In genomic region chr3:133091664-133092273, GRCm38 (mm10) we compare ENCODE assay signal across 8 mouse cellular contexts. TPM values are rescaled to one million over a fixed set of nuclear protein-coding genes. Genes with fewer than 3 reads are reported as not detected.
A peak's percentile ranks its signal among the peaks of the same experiment; 100 is the strongest.
DNase-seq lines count a peak whose midpoint lies in the region; ATAC-seq and TF ChIP-seq lines count a peak whose summit lies in the region.

Gene Ints12, plus strand, starts transcription at chr3:133091840.
Gene Gstcd, minus strand, starts transcription at chr3:133092033.

- peak within 1 kb of the TSS; percentile 86 for H3K4me3 ChIP-seq in embryonic facial prominence, embryonic 13.5 days
- peak within 1 kb of the TSS; percentile 92 for H3K4me3 ChIP-seq in kidney, adult 2 months (ENCODE audit: insufficient read depth, low read depth, low read length)
- H3K4me3 ChIP-seq in limb, embryonic 12.5 days (replicated peaks) = peak within 1 kb of the TSS; percentile 73
- peak within 1 kb of the TSS; percentile 89 for H3K4me3 ChIP-seq in midbrain, embryonic 15.5 days
- H3K4me3 ChIP-seq in spleen, adult 2 months (ENCODE audit: extremely low read depth, insufficient read depth, insufficient read length) = peak within 1 kb of the TSS; percentile 95

- TF ChIP-seq CTCF in kidney, adult 2 months (conservative IDR thresholded peaks at IDR 0.05; ENCODE audit: insufficient read depth, insufficient read length, low read depth, low read length) = no peak
- no peak for TF ChIP-seq CTCF in spleen, adult 2 months (IDR thresholded peaks at IDR 0.05; ENCODE audit: extremely low read depth, insufficient read depth, insufficient read length, insufficient replicate concordance)

- TF ChIP-seq POLR2A in kidney, adult 2 months (IDR thresholded peaks at IDR 0.05; ENCODE audit: low read depth, low read length) = no peak
- peak; percentile 73 for TF ChIP-seq POLR2A in spleen, adult 2 months (IDR thresholded peaks at IDR 0.05; ENCODE audit: low read depth, low read length)

- under 1% methylated on average over 53 of the region's 53 CpGs for WGBS in embryonic facial prominence, embryonic 13.5 days
- 1% methylated on average over 53 of the region's 53 CpGs for WGBS in kidney, adult 2 months
- WGBS in limb, embryonic 12.5 days = under 1% methylated on average over 53 of the region's 53 CpGs
- WGBS in midbrain, embryonic 15.5 days = under 1% methylated on average over 50 of the region's 53 CpGs
- under 1% methylated on average over 51 of the region's 53 CpGs for WGBS in spleen, adult 2 months

- no peaks in the 10 kb centered on the region for H3K27me3 ChIP-seq in embryonic facial prominence, embryonic 13.5 days
- no peaks in the 10 kb centered on the region for H3K27me3 ChIP-seq in kidney, adult 2 months (replicated peaks; ENCODE audit: control insufficient read depth, insufficient read depth, low read length)
- H3K27me3 ChIP-seq in limb, embryonic 12.5 days = no peaks in the 10 kb centered on the region
- H3K27me3 ChIP-seq in midbrain, embryonic 15.5 days (replicated peaks) = no peaks in the 10 kb centered on the region
- H3K27me3 ChIP-seq in spleen, adult 2 months (ENCODE audit: control insufficient read depth, insufficient read depth, low read length) = no peaks in the 10 kb centered on the region

- peak within 1 kb of the TSS; percentile 99 for H3K27ac ChIP-seq in embryonic facial prominence, embryonic 13.5 days
- H3K27ac ChIP-seq in kidney, adult 2 months (ENCODE audit: insufficient read depth, low read depth, low read length) = peak within 1 kb of the TSS; percentile 51
- peak within 1 kb of the TSS; percentile 99 for H3K27ac ChIP-seq in limb, embryonic 12.5 days
- peak within 1 kb of the TSS; percentile 98 for H3K27ac ChIP-seq in midbrain, embryonic 15.5 days
- peak within 1 kb of the TSS; percentile 92 for H3K27ac ChIP-seq in spleen, adult 2 months (ENCODE audit: insufficient read depth, low read length)

- peaks cover 13% of the 10 kb centered on the region for H3K4me1 ChIP-seq in embryonic facial prominence, embryonic 13.5 days
- H3K4me1 ChIP-seq in kidney, adult 2 months (ENCODE audit: control insufficient read depth, insufficient read depth, low read length) = peaks cover 5% of the 10 kb centered on the region; the same call in 1 of the 2 replicates
- peaks cover 20% of the 10 kb centered on the region for H3K4me1 ChIP-seq in limb, embryonic 12.5 days (replicated peaks)
- peaks cover 32% of the 10 kb centered on the region for H3K4me1 ChIP-seq in midbrain, embryonic 15.5 days
- H3K4me1 ChIP-seq in spleen, adult 2 months (ENCODE audit: control insufficient read depth, insufficient read depth, insufficient read length) = peaks cover 3% of the 10 kb centered on the region; the same call in 1 of the 2 replicates

- peak; percentile 91 for DNase-seq in 3134 (ENCODE audit: extremely low read depth, insufficient read length, low spot score)
- DNase-seq in adrenal gland, postnatal 36 days = peak; percentile 91 to 92
- peak; percentile 92 to 94 for DNase-seq in heart, adult 18-20 months
- peak; percentile 95 for DNase-seq in kidney, adult 2 months
- peak; percentile 84 to 91 for DNase-seq in spleen, adult 2 months (ENCODE audit: low read depth in 1 of 2, low spot score in 2 of 2)

- peak within 1 kb of the TSS; percentile 96 for H3K9ac ChIP-seq in embryonic facial prominence, embryonic 13.5 days
- peak within 1 kb of the TSS; percentile 98 for H3K9ac ChIP-seq in limb, embryonic 12.5 days (replicated peaks)
- H3K9ac ChIP-seq in midbrain, embryonic 15.5 days = peak within 1 kb of the TSS; percentile 87

- H3K4me2 ChIP-seq in embryonic facial prominence, embryonic 13.5 days = peak within 1 kb of the TSS; percentile 63
- peak within 1 kb of the TSS; percentile 69 for H3K4me2 ChIP-seq in limb, embryonic 12.5 days
- H3K4me2 ChIP-seq in midbrain, embryonic 15.5 days = peak within 1 kb of the TSS; percentile 62

- no peaks in the 10 kb centered on the region for H3K9me3 ChIP-seq in embryonic facial prominence, embryonic 13.5 days
- no peaks in the 10 kb centered on the region for H3K9me3 ChIP-seq in limb, embryonic 12.5 days
- no peaks in the 10 kb centered on the region for H3K9me3 ChIP-seq in midbrain, embryonic 15.5 days

- peak; percentile 98 for ATAC-seq in embryonic facial prominence, embryonic 13.5 days (ENCODE audit: insufficient number of reproducible peaks, insufficient read depth, low FRiP score, low TSS enrichment, low read depth)
- peak; percentile 97 for ATAC-seq in limb, embryonic 12.5 days (ENCODE audit: insufficient number of reproducible peaks, insufficient read depth, low FRiP score, low TSS enrichment, low read depth)
- peak; percentile 99 for ATAC-seq in midbrain, embryonic 15.5 days (replicated peaks)

- no peaks in the 10 kb centered on the region for H3K36me3 ChIP-seq in embryonic facial prominence, embryonic 13.5 days
- no peaks in the 10 kb centered on the region for H3K36me3 ChIP-seq in kidney, adult 2 months (ENCODE audit: control insufficient read depth, insufficient read depth, low read length)
- 0 out of 2 replicates have a peak, but pooled peaks cover 2% of the 10 kb centered on the region for H3K36me3 ChIP-seq in limb, embryonic 12.5 days
- H3K36me3 ChIP-seq in midbrain, embryonic 15.5 days (replicated peaks) = no peaks in the 10 kb centered on the region
- H3K36me3 ChIP-seq in spleen, adult 2 months (ENCODE audit: control insufficient read depth, insufficient read depth, low read length) = no peaks in the 10 kb centered on the region

RNA-seq across cellular contexts. Expression of gene Ints12, which starts in this region (rescaled TPM):
- 10 to 100 TPM; 12.0 TPM for total RNA-seq in adrenal gland, postnatal 36 days (2021)
- polyA plus RNA-seq in embryonic facial prominence, embryonic 13.5 days (2015; fragmentation: Nextera tagmentation; extraction: Ambion mirVana) = 21.0 and 22.0 TPM in 2 replicates
- total RNA-seq in heart, adult 18-20 months (2021) = 10 to 100 TPM in 1 of 2 experiments, 1 to 10 TPM in 1; 8.4 to 10.4 TPM
- 6.8 and 8.4 TPM in 2 replicates for polyA plus RNA-seq in kidney, adult 2 months (2012; rRNA removed)
- polyA plus RNA-seq in limb, embryonic 12.5 days (2016; fragmentation: Nextera tagmentation; extraction: Ambion mirVana) = 24.0 and 25.9 TPM in 2 replicates
- polyA plus RNA-seq in midbrain, embryonic 15.5 days (2015; fragmentation: Nextera tagmentation; extraction: Ambion mirVana) = 19.0 and 19.7 TPM in 2 replicates
- polyA plus RNA-seq in spleen, adult 2 months (2012; rRNA removed) = 3.2 and 3.8 TPM in 2 replicates

RNA-seq across cellular contexts. Expression of gene Gstcd, which starts in this region (rescaled TPM):
- total RNA-seq in adrenal gland, postnatal 36 days (2021) = 10 to 100 TPM; 11.3 to 13.9 TPM
- polyA plus RNA-seq in embryonic facial prominence, embryonic 13.5 days (2015; fragmentation: Nextera tagmentation; extraction: Ambion mirVana) = 7.2 and 7.5 TPM in 2 replicates
- total RNA-seq in heart, adult 18-20 months (2021) = 1 to 10 TPM; 2.7 to 3.7 TPM
- polyA plus RNA-seq in kidney, adult 2 months (2012; rRNA removed) = 2.6 and 2.9 TPM in 2 replicates
- polyA plus RNA-seq in limb, embryonic 12.5 days (2016; fragmentation: Nextera tagmentation; extraction: Ambion mirVana) = 8.6 and 9.3 TPM in 2 replicates
- polyA plus RNA-seq in midbrain, embryonic 15.5 days (2015; fragmentation: Nextera tagmentation; extraction: Ambion mirVana) = 4.2 and 4.3 TPM in 2 replicates
- 2.5 and 3.8 TPM in 2 replicates for polyA plus RNA-seq in spleen, adult 2 months (2012; rRNA removed)

Comparison
In these comparisons a context has a peak if more than half of its experiments do, and no peak if none do; other contexts are left out.
1. Peak in every context shown above with its lines: DNase-seq, ATAC-seq, H3K4me3 ChIP-seq and H3K27ac ChIP-seq.